Mouse (Mus musculus) embryonic fibroblast, embryonic 13.5 days (primary cell): Measurements from ENCODE around the gene Eml5. TPM values are rescaled to one million over a fixed set of nuclear protein-coding genes. Genes with fewer than 3 reads are reported as not detected.

Experiments used
- H3K27ac ChIP-seq: 2 replicates; pipeline ENCODE4 v1.5.1; 2012; ENCODE audit warnings: low read length, control low read depth, inconsistent platforms; ENCODE audit not compliant: insufficient read depth
- H3K4me1 ChIP-seq: 2 replicates; pipeline ENCODE4 v1.6.1; 2011; ENCODE audit warnings: low read length; ENCODE audit not compliant: control insufficient read depth, insufficient read depth
- H3K4me3 ChIP-seq: 2 replicates; pipeline ENCODE4 v1.5.1; 2011; ENCODE audit warnings: mild to moderate bottlenecking, control low read depth, low read length; ENCODE audit not compliant: insufficient read depth
- CTCF ChIP-seq: IDR thresholded peaks from 2 replicates; pipeline ENCODE4 v1.5.1; 2011; ENCODE audit warnings: mild to moderate bottlenecking, control low read depth, low read length, moderate library complexity, borderline replicate concordance; ENCODE audit not compliant: insufficient read depth
- POLR2A ChIP-seq: IDR thresholded peaks from 2 replicates; pipeline ENCODE4 v1.6.1; 2011; ENCODE audit warnings: low read depth, mild to moderate bottlenecking, control low read depth, low read length, moderate library complexity
- polyA plus RNA-seq: library from polyadenylated mRNA; stranded (reverse); fragments of >200 nt; gene quantifications from 2 replicates; pipeline ENCODE4 v1.2.4, GENCODE M21; 2011; ENCODE audit warnings: low read depth; ENCODE audit not compliant: missing spikeins, insufficient read length

The Eml5 gene
- polyA plus RNA-seq, 1 experiment, result 4.6 TPM

DNA sequence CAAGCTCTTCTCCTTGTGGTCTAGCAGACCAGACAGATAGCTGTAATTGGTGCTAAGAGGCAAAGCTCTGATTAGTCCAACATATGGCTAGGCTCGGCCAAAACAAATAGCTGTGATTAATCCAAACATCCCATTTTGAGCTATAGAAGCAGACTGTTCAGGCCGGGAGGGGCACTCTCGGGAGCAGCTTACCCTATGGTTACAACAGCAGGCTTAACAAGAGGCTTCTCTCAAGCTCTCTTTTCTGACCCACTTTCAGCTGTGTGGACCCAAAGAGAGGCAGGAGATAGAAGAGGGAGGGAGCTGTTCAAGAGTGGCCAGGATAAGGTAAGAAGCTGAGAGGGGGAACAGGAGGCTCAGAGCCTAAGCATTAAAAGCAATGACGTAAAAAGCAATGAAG is 155.7 kb downstream of the Eml5 start:
- Histone ChIP-seq H3K4me1 (peaks cover 4% of the 10 kb centered on the region; the same call in 1 of the 2 replicates), H3K4me3 (no peak overlapping the region), H3K27ac (no peak overlapping the region)
- TF ChIP-seq POLR2A, result no peak
- no peak for TF ChIP-seq CTCF

GRCm38 (mm10) chr12:98741011-98741501 is 160.2 kb downstream of the Eml5 start:
- no peak overlapping the region for H3K4me3 ChIP-seq
- TF ChIP-seq POLR2A, result no peak
- H3K4me1 ChIP-seq, result no peaks in the 10 kb centered on the region
- peak overlapping the region; percentile 31; the same call in 1 of the 2 replicates for H3K27ac ChIP-seq

DNA sequence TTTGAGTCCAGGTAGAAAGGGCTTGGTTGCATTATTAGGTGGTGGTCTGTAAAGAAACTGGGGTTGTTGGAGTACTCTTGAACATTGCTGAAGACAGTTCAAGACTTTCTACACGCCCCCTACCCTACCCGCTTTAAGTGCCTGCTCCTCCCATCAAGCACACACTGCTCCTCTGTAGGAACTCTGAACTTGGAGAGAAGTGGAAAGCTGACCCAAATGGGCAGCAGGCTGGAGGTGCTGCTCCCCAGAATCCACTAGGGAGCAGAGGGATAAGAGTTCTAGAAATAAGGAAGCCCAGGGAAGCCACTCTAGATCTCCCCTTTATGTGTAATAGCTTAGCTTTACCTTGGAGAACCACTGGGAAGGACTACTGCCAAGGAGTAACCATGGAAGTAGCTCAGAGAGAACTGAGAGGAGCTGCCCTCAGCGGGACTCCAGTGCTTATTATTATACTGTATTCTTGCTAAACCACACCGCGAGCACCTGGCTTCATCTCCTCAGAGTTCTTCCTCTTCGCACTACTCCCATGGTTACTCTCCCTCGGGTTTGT is 163.4 kb downstream of the Eml5 start:
- Histone ChIP-seq H3K27ac (peak overlapping the region; percentile 59), H3K4me3 (peak overlapping the region; percentile 38), H3K4me1 (peaks cover 5% of the 10 kb centered on the region; the same call in 1 of the 2 replicates)
- no peak for TF ChIP-seq POLR2A

- H3K4me3 ChIP-seq, result peak within 1 kb of the TSS; percentile 99
- H3K4me1 ChIP-seq, result peaks cover 5% of the 10 kb centered on the region; the same call in 1 of the 2 replicates
- H3K27ac ChIP-seq, result peak within 1 kb of the TSS; percentile 96
- no peak; the same call in none of the 2 replicates for TF ChIP-seq POLR2A
These were observed 164.1 kb downstream of the Eml5 start, which contains the start of gene Ptpn21 for GRCm38 (mm10) chr12:98736951-98737800. TSS of gene Ptpn21 (minus strand) at chr12:98737405.

Other genes with a start within 250 kb of the Eml5 start
- 22.5 and 27.4 TPM in 2 replicates for gene Ptpn21, start 164.1 kb downstream of the Eml5 start, polyA plus RNA-seq
- gene Zc3h14, start 154.5 kb downstream of the Eml5 start, polyA plus RNA-seq, result 130 and 161 TPM in 2 replicates
- 25.4 and 34.1 TPM in 2 replicates for gene Ttc8, start 19.1 kb upstream of the Eml5 start, polyA plus RNA-seq